Mouse (Mus musculus): ENCODE results near the gene Pdzk1ip1. TPM values are rescaled to one million over a fixed set of nuclear protein-coding genes. Genes with fewer than 3 reads are reported as not detected.
A peak's percentile ranks its signal among the peaks of the same experiment; 100 is the strongest.

Pdzk1ip1 gene
- polyA plus RNA-seq (2015; fragmentation: Nextera tagmentation; extraction: Ambion mirVana) = 2.8 and 3.5 TPM in 2 replicates

DNA sequence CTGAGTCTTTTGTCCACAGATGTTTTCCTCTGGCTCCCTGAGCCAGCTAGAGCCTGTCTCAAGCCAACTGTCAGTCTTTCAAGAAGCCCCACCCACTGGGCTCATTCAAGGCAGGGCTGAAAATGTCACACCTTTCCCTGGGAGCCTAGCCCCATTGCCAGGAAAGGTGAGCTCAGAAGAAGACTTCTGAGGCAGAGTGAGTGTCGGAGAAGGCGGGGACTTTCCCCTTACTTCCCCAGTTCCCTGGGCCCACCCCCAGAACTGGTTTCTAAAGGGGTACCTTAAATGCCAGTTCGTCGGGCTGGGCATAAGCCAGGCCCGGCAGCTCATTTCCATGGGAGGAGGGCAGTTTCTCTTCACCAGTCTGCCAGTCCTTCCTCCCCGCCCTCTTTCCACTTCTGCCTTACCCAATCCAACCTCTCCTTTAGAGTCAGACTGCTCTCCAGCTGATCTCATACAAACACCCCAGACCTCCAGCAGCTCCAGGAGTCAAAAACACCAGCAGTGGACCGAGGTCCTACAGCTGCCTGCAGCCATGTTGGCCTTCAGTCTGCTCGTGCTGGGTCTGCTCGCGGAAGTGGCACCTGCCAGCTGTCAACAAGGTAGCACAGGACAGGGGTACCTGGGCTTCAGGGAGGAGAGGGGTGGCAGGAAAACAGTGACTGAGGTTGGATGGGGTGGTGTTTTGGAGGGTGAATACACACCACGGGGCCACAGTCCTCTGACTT, at the start of gene Pdzk1ip1:
Gene Pdzk1ip1 (plus strand): TSS at position 98 of the 728 bp plus-strand sequence.
- no peak for DNase-seq (ENCODE audit: low spot score)

- DNase-seq (ENCODE audit: low spot score) = no peak
Observed at GRCm38 (mm10) chr4:115045621-115046020, 42.9 kb upstream of the Pdzk1ip1 start.

DNA sequence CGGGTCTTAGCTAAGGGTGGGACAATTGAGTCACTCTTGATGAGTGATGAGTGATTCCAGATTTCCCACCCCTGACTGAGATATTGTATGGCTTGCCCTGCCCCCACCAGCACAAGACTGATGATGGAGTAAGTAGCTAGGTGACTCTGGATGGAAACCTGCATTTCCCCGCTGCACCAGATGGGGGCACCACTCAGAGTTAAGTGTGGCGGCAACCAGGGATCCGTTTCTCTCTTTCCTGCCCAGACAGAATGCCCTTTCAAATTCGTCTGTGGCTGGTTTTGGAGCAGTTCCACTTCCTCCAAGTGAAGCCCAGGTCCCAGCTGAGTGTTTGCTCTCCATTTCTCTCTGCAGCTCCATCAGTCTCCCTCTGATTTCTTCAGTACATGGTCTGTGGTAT, 40.8 kb upstream of the Pdzk1ip1 start:
- peak; percentile 68 for DNase-seq (ENCODE audit: low spot score)

- no peak for DNase-seq (ENCODE audit: low spot score)
Observed at GRCm38 (mm10) chr4:115048190-115048589, 40.3 kb upstream of the Pdzk1ip1 start.

DNA sequence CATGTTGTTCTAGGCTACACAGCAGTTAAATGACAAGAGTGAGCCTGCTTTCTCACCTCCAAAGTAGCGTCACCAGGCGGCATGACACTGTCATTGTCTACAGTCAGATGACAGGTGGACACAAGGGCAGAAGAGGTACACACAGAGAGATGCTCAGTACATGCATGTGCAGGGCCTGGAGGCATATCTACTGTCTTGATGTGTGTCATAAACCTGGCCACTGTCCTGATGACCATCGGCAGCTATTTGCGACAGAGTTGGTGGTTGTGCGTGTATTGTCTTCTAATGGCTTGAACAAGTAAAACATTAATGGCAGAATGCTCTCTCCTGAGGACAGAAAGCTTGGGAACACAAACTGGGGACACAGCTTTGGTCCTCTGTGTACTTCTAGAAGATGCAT, 37.3 kb upstream of the Pdzk1ip1 start:
- DNase-seq (ENCODE audit: low spot score) = no peak

GRCm38 (mm10) chr4:115052343-115053005, 36.0 kb upstream of the Pdzk1ip1 start:
- DNase-seq (ENCODE audit: low spot score) = no peak

DNA sequence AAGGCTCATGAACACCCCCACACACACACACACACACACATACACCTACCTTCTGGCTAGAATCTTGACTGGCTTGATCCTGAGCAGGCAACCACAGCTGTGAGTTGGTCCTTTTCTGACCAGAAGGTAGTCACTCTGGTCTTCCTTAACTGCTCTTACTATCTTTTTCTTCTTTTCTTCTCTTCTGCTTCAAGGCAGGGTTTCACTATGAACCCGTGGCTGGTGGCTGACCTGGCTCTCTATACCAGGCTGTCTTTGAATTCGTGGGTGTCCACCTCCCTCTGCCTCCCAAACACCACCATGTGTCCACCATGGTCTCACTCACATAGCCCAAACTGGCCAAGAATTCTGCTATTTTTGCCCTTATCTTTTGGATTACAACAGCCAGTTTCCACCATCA, 33.5 kb upstream of the Pdzk1ip1 start:
- DNase-seq (ENCODE audit: low spot score) = no peak

GRCm38 (mm10) chr4:115055691-115056090, 32.8 kb upstream of the Pdzk1ip1 start:
- DNase-seq (ENCODE audit: low spot score) = no peak

- DNase-seq (ENCODE audit: low spot score) = no peak
Observed at GRCm38 (mm10) chr4:115056371-115056920, 32.1 kb upstream of the Pdzk1ip1 start, which contains the start of gene Tal1. TSS of gene Tal1 (plus strand) at chr4:115056426.

DNA sequence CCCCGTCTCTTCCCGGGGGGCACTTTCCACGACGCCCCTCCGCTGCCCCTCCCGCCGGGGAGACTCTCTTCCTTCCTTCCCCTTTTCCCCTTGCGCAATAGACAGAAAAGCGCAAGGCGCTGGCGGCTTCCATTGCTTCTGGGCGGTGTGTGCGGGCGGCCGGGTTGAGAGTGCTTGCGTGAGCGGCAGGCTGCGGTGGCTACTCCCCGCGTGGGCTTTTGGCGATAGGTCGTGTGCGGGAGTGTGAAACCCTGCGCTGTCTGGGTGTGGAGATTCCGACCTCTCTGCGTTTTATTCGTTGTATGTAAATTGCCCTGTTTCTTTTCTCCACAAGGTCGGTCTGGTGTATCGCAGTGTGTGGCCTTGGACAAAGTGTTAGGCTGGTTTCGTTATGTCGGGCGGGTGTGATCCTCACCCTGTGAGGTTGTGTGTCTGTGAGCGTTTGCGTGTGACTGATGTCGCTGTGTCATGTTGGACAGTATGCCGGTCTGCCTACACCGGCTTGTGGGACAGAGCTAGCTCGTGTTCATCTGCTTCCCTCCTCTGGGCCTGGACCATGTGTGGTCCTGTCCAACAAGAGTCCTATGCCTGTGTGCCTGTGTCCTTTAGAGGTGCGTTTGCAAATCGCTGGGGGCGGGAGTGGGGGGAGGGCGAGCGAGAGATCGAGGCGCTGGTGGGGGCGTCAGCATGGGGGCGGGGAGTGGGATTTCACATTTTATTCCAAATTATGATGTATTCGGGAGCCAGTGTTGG, 31.4 kb upstream of the Pdzk1ip1 start:
- no peak for DNase-seq (ENCODE audit: low spot score)

DNA sequence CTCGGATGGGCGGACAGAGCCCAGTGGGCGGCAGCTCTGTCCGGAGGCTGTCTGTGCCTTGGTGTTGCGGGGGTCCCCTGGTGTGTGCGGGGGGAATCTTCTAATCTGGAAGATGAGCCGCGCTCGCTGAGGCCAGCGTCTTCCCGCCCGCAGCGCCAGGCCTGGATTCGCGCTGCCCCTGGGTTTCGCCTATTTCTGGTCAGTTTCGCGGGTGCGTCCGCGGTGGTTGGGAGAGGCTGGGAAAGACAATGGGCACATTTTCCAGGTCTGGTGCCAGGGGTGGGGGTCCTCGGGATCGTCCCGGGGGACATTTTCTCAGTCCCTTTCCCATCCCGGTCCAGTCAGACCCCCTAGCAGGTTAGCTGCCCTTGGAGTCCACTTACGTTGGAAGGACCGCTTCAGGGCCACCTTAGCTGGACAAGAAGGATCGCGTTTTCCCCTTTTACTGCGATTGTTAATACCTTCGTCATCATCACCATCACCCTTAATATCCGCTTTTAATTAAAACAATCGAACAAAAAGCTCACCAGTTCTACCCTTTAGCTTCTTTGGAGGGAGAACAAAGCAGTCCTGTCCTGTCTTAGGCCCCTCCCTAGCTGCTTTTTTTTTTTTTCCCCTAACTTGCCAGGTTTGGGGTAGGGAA, 30.7 kb upstream of the Pdzk1ip1 start:
- DNase-seq (ENCODE audit: low spot score) = no peak

DNA sequence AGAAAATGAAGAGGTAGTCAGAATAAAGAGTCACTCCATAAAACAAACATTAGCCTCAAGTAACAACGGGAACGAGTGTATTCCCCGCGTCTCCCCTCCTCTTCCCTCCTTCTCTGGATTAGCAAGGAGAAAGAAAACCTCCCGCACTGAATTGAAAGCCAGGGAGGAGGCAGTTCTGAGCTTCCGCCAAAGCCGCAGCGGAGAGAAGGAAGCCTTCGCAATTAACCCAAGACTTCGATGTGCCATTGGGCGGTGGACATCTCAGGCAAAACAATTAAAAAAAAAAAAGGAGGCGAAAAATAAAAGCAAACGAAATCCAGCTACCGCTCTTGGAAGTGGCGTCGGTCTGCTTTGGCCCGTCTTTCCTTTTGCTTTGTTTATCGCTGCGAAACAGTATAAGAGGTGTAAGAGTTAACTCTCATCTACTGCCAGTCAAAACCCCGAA, 30.2 kb upstream of the Pdzk1ip1 start:
- DNase-seq (ENCODE audit: low spot score) = no peak

DNA sequence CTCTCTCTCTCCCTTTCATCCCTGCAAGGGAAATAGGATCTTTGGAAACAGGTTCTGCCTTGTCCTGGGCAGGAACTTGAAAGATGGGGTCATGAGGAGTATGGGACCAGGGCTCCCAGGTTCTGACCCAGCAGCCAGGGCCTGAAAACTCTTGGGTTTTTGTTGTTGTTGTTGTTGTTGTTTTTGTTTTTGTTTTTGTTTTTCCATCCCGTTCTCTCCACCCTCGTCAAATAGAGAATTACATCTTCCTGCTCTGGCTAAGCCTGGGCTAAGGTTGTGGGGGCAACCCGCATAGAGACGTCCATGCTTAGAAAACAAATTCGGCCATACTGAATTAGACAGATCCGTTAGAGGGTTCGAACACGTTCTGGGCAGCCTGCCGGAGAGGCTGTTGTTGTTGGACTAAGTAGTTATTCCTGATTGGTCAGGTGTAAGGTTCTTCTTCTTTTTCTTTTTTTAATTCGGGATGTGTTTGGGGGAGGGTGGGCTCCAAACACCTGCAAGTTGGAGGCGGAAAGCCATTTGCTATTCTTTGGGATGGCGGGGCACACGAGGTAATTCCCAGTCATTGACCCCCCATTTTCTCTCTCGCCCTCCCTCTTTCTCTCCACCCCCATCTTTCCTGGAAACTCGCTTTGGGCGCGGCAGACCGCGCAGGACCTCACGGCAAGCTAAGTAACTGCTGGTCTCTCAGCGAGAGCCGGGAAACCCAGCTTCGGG, 29.5 kb upstream of the Pdzk1ip1 start:
- DNase-seq (ENCODE audit: low spot score) = no peak

DNA sequence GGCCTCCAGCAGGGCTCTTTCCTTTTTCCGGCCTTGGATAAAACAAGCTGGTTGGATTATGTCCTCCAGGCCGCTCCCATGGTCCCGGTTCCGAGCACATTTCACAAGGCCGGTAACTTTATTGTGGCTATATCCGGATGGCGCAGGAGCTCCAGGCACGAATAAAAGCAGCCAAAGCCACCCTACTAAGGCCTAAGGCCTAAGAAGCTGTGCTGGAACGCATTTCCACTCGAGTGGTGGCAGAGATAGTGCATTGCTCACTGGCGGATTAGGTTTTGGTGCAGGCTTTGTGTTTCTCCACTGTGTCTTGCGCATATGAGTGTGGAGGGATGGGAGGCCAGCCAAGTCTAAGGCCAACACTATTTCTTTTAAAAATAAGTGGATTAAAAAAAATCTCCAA, 28.6 kb upstream of the Pdzk1ip1 start:
- DNase-seq (ENCODE audit: low spot score) = no peak

- no peak for DNase-seq (ENCODE audit: low spot score)
Observed at GRCm38 (mm10) chr4:115060753-115061152, 27.8 kb upstream of the Pdzk1ip1 start.

- no peak for DNase-seq (ENCODE audit: low spot score)
Observed at GRCm38 (mm10) chr4:115062540-115062874, 26.0 kb upstream of the Pdzk1ip1 start.

- DNase-seq (ENCODE audit: low spot score) = peak; percentile 32
Observed at GRCm38 (mm10) chr4:115062875-115063517, 25.5 kb upstream of the Pdzk1ip1 start.

DNA sequence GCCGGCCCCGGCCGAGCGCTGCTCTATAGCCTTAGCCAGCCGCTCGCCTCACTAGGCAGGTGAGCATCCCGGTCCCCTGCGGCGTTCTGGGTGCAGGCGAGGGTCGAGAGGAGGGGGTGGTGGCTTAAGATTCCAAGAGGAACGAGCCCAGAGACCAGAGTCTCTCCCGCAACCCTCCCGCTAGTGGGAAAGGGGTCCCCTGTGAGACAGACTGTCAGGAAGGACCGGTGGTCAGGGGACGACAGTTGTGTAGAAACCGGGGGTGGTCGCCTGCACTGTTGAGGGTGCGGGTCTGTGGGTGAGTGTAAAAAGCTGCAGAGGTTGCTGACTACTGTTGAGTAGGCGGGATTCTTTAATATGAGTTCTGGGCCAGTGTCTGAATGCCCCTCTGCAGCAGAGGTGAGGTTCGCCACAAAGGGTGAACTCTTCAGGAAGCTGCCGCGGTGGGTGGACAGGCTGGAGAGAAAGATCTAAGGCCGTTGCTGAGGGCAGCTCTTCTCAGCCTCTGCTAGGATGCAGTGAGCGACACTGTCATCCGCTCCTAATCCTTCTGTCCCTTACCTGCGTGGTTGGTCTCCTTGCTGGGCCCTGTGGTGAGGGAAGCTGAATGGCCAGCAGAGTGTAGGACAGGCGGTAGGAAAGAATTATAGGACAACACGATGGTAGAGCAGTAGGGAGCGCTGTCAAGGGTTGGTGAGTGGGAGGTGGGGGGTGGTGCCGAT, 24.8 kb upstream of the Pdzk1ip1 start:
- DNase-seq (ENCODE audit: low spot score) = no peak

DNA sequence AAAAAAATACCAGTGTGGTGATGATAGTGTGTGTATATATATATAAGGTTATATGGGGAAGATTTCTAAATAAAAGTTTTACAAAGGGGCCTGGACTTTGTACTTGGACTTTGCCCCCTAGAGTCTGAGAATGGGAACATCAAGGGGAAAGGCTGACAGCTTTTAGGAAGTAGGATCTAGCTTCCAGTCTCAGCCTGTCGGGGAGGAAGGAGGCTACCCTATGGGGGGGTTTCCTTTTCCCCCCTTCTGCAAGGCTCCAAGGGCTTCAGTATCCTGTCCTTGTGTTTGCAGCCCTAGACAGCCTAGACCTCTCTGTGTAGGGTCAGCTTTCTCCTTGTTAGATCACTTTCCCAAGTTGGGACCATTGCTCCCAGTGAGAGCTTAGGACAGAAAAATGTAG, 16.8 kb upstream of the Pdzk1ip1 start:
- DNase-seq (ENCODE audit: low spot score) = no peak

- DNase-seq (ENCODE audit: low spot score) = no peak
Observed at GRCm38 (mm10) chr4:115074789-115075188, 13.7 kb upstream of the Pdzk1ip1 start.

Data from thymus, postnatal 0 days (tissue).